Comparison of ENCODE assay signal across 13 mouse cellular contexts in genomic region chr12:97612373-97612772, GRCm38 (mm10).
A peak's percentile ranks its signal among the peaks of the same experiment; 100 is the strongest.
DNase-seq lines count a peak whose midpoint lies in the region; ATAC-seq and TF ChIP-seq lines count a peak whose summit lies in the region.
"Had no signal": no experiment of that assay in that cellular context is flagged by ENCODE, and none has a peak within 500 bp of the region (broad histone marks: within the 10 kb centered on the region; RNA-seq: fewer than 3 reads in every experiment).

No protein-coding gene starts in this region.

- H3K9ac ChIP-seq in hindbrain, postnatal 0 days (replicated peaks; ENCODE audit: low read length) = no peak overlapping the region
- no peak overlapping the region for H3K9ac ChIP-seq in limb, embryonic 13.5 days
- H3K9ac ChIP-seq: forebrain, embryonic 15.5 days had no signal

- 64% methylated on average over 7 of the region's 7 CpGs for WGBS in hindbrain, embryonic 10.5 days
- WGBS in hindbrain, postnatal 0 days = 73% methylated on average over 7 of the region's 7 CpGs
- WGBS in limb, embryonic 13.5 days = 13% methylated on average over 7 of the region's 7 CpGs

- DNase-seq in hindbrain, embryonic 10.5 days (ENCODE audit: low spot score) = peak; percentile 10
- DNase-seq in hindbrain, postnatal 0 days (ENCODE audit: low spot score) = no peak
- DNase-seq in embryo, embryonic 10 days (ENCODE audit: low spot score) = peak; percentile 37
- DNase-seq in embryo, embryonic 9.5 days (ENCODE audit: extremely low spot score) = peak; percentile 27
- no peak for DNase-seq in frontal cortex, postnatal 14 days (ENCODE audit: low spot score in 2 of 2)
- no peak for DNase-seq in MN1 (ENCODE audit: low spot score)
- DNase-seq: adrenal gland, postnatal 14 days; cerebellum, adult 9-11 months; kidney, adult 8-10 months had no signal

- H3K27me3 ChIP-seq in hindbrain, embryonic 10.5 days (ENCODE audit: insufficient read depth, poor library complexity, severe bottlenecking) = no peaks in the 10 kb centered on the region
- H3K27me3 ChIP-seq in hindbrain, postnatal 0 days (ENCODE audit: insufficient read depth, low read length) = no peaks in the 10 kb centered on the region
- H3K27me3 ChIP-seq in limb, embryonic 13.5 days = no peaks in the 10 kb centered on the region
- H3K27me3 ChIP-seq: forebrain, embryonic 15.5 days had no signal

- H3K4me2 ChIP-seq in hindbrain, postnatal 0 days (ENCODE audit: low read depth, low read length) = no peak overlapping the region
- H3K4me2 ChIP-seq in limb, embryonic 13.5 days (replicated peaks) = 0 out of 2 replicates have a peak overlapping the region, but pooled peaks have one; percentile 9
- H3K4me2 ChIP-seq: forebrain, embryonic 15.5 days; liver, embryonic 11.5 days had no signal

- H3K9me3 ChIP-seq in hindbrain, embryonic 10.5 days = no peaks in the 10 kb centered on the region
- no peaks in the 10 kb centered on the region for H3K9me3 ChIP-seq in hindbrain, postnatal 0 days (ENCODE audit: low read length)
- H3K9me3 ChIP-seq in limb, embryonic 13.5 days = no peaks in the 10 kb centered on the region
- H3K9me3 ChIP-seq: forebrain, embryonic 15.5 days; heart, embryonic 10.5 days had no signal

- no peak for ATAC-seq in hindbrain, postnatal 0 days
- ATAC-seq in limb, embryonic 13.5 days (ENCODE audit: low FRiP score, low read depth) = no peak
- ATAC-seq: forebrain, embryonic 15.5 days had no signal

- H3K36me3 ChIP-seq in hindbrain, embryonic 10.5 days = no peaks in the 10 kb centered on the region
- no peaks in the 10 kb centered on the region for H3K36me3 ChIP-seq in hindbrain, postnatal 0 days (ENCODE audit: insufficient read depth, low read length)
- no peaks in the 10 kb centered on the region for H3K36me3 ChIP-seq in limb, embryonic 13.5 days
- H3K36me3 ChIP-seq: forebrain, embryonic 15.5 days; heart, embryonic 10.5 days had no signal

- no peak overlapping the region for H3K27ac ChIP-seq in hindbrain, embryonic 10.5 days
- H3K27ac ChIP-seq in hindbrain, postnatal 0 days = no peak overlapping the region
- no peak overlapping the region for H3K27ac ChIP-seq in limb, embryonic 13.5 days
- H3K27ac ChIP-seq: forebrain, embryonic 15.5 days; heart, embryonic 10.5 days had no signal

- H3K4me1 ChIP-seq in hindbrain, embryonic 10.5 days (replicated peaks) = no peaks in the 10 kb centered on the region
- H3K4me1 ChIP-seq in hindbrain, postnatal 0 days (ENCODE audit: insufficient read depth, low read length) = no peaks in the 10 kb centered on the region
- H3K4me1 ChIP-seq in limb, embryonic 13.5 days = peaks cover 3% of the 10 kb centered on the region; the same call in 1 of the 2 replicates
- H3K4me1 ChIP-seq: forebrain, embryonic 15.5 days; heart, embryonic 10.5 days had no signal

- no peak for TF ChIP-seq CTCF in hindbrain, postnatal 0 days (IDR thresholded peaks at IDR 0.05; ENCODE audit: low read depth)

- H3K4me3 ChIP-seq in hindbrain, embryonic 10.5 days = no peak overlapping the region
- H3K4me3 ChIP-seq in hindbrain, postnatal 0 days (ENCODE audit: low read length) = no peak overlapping the region
- H3K4me3 ChIP-seq in limb, embryonic 13.5 days = no peak overlapping the region
- H3K4me3 ChIP-seq: forebrain, embryonic 15.5 days; heart, embryonic 10.5 days had no signal

Comparison
In these comparisons a context has a peak if more than half of its experiments do, and no peak if none do; other contexts are left out.
1. DNase-seq: peak in hindbrain, embryonic 10.5 days (single experiment), embryo, embryonic 10 days (single experiment) and embryo, embryonic 9.5 days (single experiment); none in hindbrain, postnatal 0 days (single experiment), frontal cortex, postnatal 14 days (0 of 2) and MN1 (single experiment).